Mouse (Mus musculus) lung, postnatal 4 days (tissue): ENCODE measurements at regions not wholly inside any gene's neighbourhood (a gene's known extent, or its start where the extent isn't known, plus 50 kb on each side); places are given as distances from the start of the nearest gene placed in this dataset.
"Not testable (repeated sequence)": the region's sequence is repeated elsewhere in the genome, so short reads cannot be mapped to it uniquely, and the experiment has no call there.

Experiments
- DNase-seq, 2 experiments: peaks; one replicate each; pipeline ENCODE4 v3.0.0; 2021

- DNase-seq = no peak
These were observed 88.7 kb upstream of the Nt5e start for GRCm38 (mm10) chr9:88238346-88238745.

- DNase-seq = peak in 1 of 2 experiments; percentile 23
These were observed 86.3 kb upstream of the Nt5e start for GRCm38 (mm10) chr9:88240740-88241139.

- peak; percentile 72 to 86 for DNase-seq
These were observed 85.6 kb upstream of the Nt5e start for GRCm38 (mm10) chr9:88241203-88241995.

GRCm38 (mm10) chr9:88242530-88242929 lies 84.5 kb upstream of the Nt5e start:
- peak; percentile 19 to 25 for DNase-seq

- DNase-seq = no peak
These were observed 82.5 kb upstream of the Nt5e start for GRCm38 (mm10) chr9:88244492-88244891.

- DNase-seq = no peak
These were observed 71.0 kb upstream of the Nt5e start for GRCm38 (mm10) chr9:88255948-88256347.

- DNase-seq = no peak
These were observed 67.4 kb upstream of the Nt5e start for GRCm38 (mm10) chr9:88259627-88260026.

- DNase-seq = no peak
These were observed 66.8 kb upstream of the Nt5e start for GRCm38 (mm10) chr9:88260072-88260635.

- DNase-seq = no peak
These were observed 64.5 kb upstream of the Nt5e start for GRCm38 (mm10) chr9:88262461-88262860.

GRCm38 (mm10) chr9:88266346-88266745 lies 60.7 kb upstream of the Nt5e start:
- not testable (repeated sequence) for DNase-seq

- DNase-seq = no peak
These were observed 58.2 kb upstream of the Nt5e start for GRCm38 (mm10) chr9:88268811-88269210.

GRCm38 (mm10) chr9:88269216-88269615 lies 57.8 kb upstream of the Nt5e start:
- DNase-seq = no peak

- no peak for DNase-seq
These were observed 56.2 kb upstream of the Nt5e start for GRCm38 (mm10) chr9:88270836-88271235.

GRCm38 (mm10) chr9:88273304-88273703 lies 53.7 kb upstream of the Nt5e start:
- DNase-seq = peak; percentile 34 to 43

GRCm38 (mm10) chr9:88274040-88274439 lies 53.0 kb upstream of the Nt5e start:
- DNase-seq = peak; percentile 32 to 52

GRCm38 (mm10) chr9:88274681-88275336 lies 52.2 kb upstream of the Nt5e start:
- no peak for DNase-seq

GRCm38 (mm10) chr9:88276023-88276568 lies 50.9 kb upstream of the Nt5e start:
- DNase-seq = no peak

- no peak for DNase-seq
These were observed 50.0 kb upstream of the Nt5e start for GRCm38 (mm10) chr9:88277031-88277430.
